Comparison of ENCODE assay signal across 24 mouse cellular contexts in the genomic region with DNA sequence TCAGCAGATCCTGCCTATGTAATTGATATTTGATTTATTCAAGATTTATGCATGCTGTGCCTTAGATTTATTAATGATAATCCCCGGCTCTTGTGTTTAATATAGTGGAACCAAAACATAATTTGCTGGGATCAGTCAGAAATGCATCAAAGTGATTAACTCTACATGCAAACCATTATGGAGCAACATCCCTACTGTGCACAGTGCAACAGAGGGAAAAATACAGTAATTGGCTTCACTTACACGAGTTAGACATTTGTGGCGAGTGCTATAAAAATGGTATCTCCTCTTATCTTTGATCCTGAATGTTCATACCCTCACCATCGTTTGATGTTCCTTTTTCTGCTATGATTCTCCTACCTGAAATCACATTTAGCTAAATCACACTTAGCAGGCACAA.
"Had no signal": no experiment of that assay in that cellular context is flagged by ENCODE, and none has a peak within 500 bp of the region (broad histone marks: within the 10 kb centered on the region; RNA-seq: fewer than 3 reads in every experiment).

No protein-coding gene starts in this region.

- H3K9me3 ChIP-seq: heart, embryonic 13.5 days; heart, embryonic 15.5 days; hindbrain, embryonic 15.5 days; kidney, embryonic 15.5 days; limb, embryonic 13.5 days; limb, embryonic 15.5 days had no signal

- H3K4me1 ChIP-seq: heart, embryonic 15.5 days; hindbrain, embryonic 15.5 days; kidney, embryonic 15.5 days; limb, embryonic 15.5 days had no signal

- H3K36me3 ChIP-seq: heart, embryonic 13.5 days; heart, embryonic 15.5 days; hindbrain, embryonic 15.5 days; kidney, embryonic 15.5 days; limb, embryonic 13.5 days; limb, embryonic 15.5 days had no signal

- H3K9ac ChIP-seq: heart, embryonic 13.5 days; heart, embryonic 15.5 days; hindbrain, embryonic 15.5 days; kidney, embryonic 15.5 days; limb, embryonic 13.5 days; limb, embryonic 15.5 days had no signal

- ATAC-seq: hindbrain, postnatal 0 days; intestine, embryonic 16.5 days had no signal

- H3K27ac ChIP-seq: heart, adult 2 months; heart, embryonic 13.5 days; heart, embryonic 15.5 days; hindbrain, embryonic 15.5 days; hindbrain, postnatal 0 days; kidney, embryonic 15.5 days; kidney, postnatal 0 days; limb, embryonic 13.5 days; limb, embryonic 15.5 days had no signal

- H3K27me3 ChIP-seq: heart, embryonic 13.5 days; heart, embryonic 15.5 days; hindbrain, embryonic 15.5 days; kidney, embryonic 15.5 days had no signal

- H3K4me2 ChIP-seq: heart, embryonic 11.5 days; heart, embryonic 13.5 days; heart, embryonic 15.5 days; hindbrain, embryonic 15.5 days; kidney, embryonic 15.5 days; limb, embryonic 13.5 days; limb, embryonic 15.5 days had no signal

- H3K4me3 ChIP-seq: heart, adult 2 months; heart, embryonic 13.5 days; heart, embryonic 15.5 days; hindbrain, embryonic 15.5 days; kidney, embryonic 15.5 days; limb, embryonic 13.5 days; limb, embryonic 15.5 days had no signal

- DNase-seq: gastrocnemius, postnatal 14 days; gastrocnemius, postnatal 36 days; heart, adult 11 months; heart, adult 2 months; heart, postnatal 14 days; heart, postnatal 36 days; kidney, adult 11 months; kidney, adult 2 months; kidney, adult 9 months; kidney, postnatal 14 days; kidney, postnatal 36 days; layer of hippocampus, adult 9-11 months; layer of hippocampus, postnatal 36 days; left cerebral cortex, postnatal 4 days had no signal
